Mouse (Mus musculus) hindbrain, postnatal 0 days (tissue): ENCODE data around the gene Dhrs1. TPM values are rescaled to one million over a fixed set of nuclear protein-coding genes. Genes with fewer than 3 reads are reported as not detected.

ENCODE experiments used
- ATAC-seq: fragments of 200-750 bp; cut with Nextera tagmentation; 2 replicates; pipeline ENCODE4 v1.8.0; 2017; ENCODE audit warnings: mild to moderate bottlenecking, moderate TSS enrichment, moderate library complexity
- DNase-seq: peaks from one replicate; pipeline ENCODE4 v3.0.0-alpha.2; 2015; ENCODE audit warnings: low spot score
- H3K27ac ChIP-seq: fragments of 300-500 bp; sonication (generic); 2 replicates; pipeline ENCODE4 v1.5.1; 2014; ENCODE audit warnings: mild to moderate bottlenecking
- H3K27me3 ChIP-seq: fragments of 300-500 bp; sonication (generic); 2 replicates; pipeline ENCODE4 v1.6.1; 2014; ENCODE audit warnings: low read length, mixed read lengths; ENCODE audit not compliant: insufficient read depth
- H3K36me3 ChIP-seq: fragments of 300-500 bp; sonication (generic); 2 replicates; pipeline ENCODE4 v1.6.1; 2014; ENCODE audit warnings: low read length, mixed read lengths; ENCODE audit not compliant: insufficient read depth
- H3K4me1 ChIP-seq: fragments of 300-500 bp; sonication (generic); 2 replicates; pipeline ENCODE4 v1.6.1; 2014; ENCODE audit warnings: antibody characterized with exemption, low read length, mixed read lengths; ENCODE audit not compliant: insufficient read depth
- H3K4me2 ChIP-seq: fragments of 300-500 bp; sonication (generic); 2 replicates; pipeline ENCODE4 v1.6.1; 2014; ENCODE audit warnings: low read depth, mild to moderate bottlenecking, low read length, moderate library complexity, mixed read lengths
- H3K4me3 ChIP-seq: fragments of 300-500 bp; sonication (generic); 2 replicates; pipeline ENCODE4 v1.5.1; 2014; ENCODE audit warnings: low read length
- H3K9ac ChIP-seq: fragments of 300-500 bp; sonication (generic); replicated peaks from 2 replicates; pipeline ENCODE4 v1.6.1; 2014; ENCODE audit warnings: mild to moderate bottlenecking, low read length, moderate library complexity, mixed read lengths
- H3K9me3 ChIP-seq: fragments of 300-500 bp; sonication (generic); 2 replicates; pipeline ENCODE4 v1.6.1; 2016; ENCODE audit warnings: low read length, mixed read lengths
- CTCF ChIP-seq: IDR thresholded peaks from 2 replicates; pipeline ENCODE4 v1.5.1; 2016; ENCODE audit warnings: antibody characterized with exemption, control low read depth, low read depth
- WGBS: fragments of 180-500 bp; shearing (Covaris S2); extraction: QIAGEN DNeasy Blood & Tissue Kit; methylation state at CpG from one replicate; pipeline ENCODE4 v1.1.7; 2014; 5-methylcytosine and 5-hydroxymethylcytosine counted together
- polyA plus RNA-seq: library from polyadenylated mRNA; unstranded; fragments of >200 nt; fragmentation: Nextera tagmentation; extraction: Ambion mirVana; gene quantifications from 2 replicates; pipeline ENCODE4 v1.2.1, GENCODE M21; 2015
- total RNA-seq: library from RNA; depleted of rRNA; stranded (reverse); fragments of >200 nt; gene quantifications from 2 replicates; pipeline ENCODE4 v1.2.3, GENCODE M21; 2014

The Dhrs1 gene
- total and polyA plus RNA-seq, 2 experiments from 2014 or later, result 69.2 to 88.3 TPM

GRCm38 (mm10) chr14:55778686-55779085 lies 33.2 kb upstream of the Dhrs1 start:
- Histone ChIP-seq H3K4me2 (no peak overlapping the region), H3K9ac (no peak overlapping the region), H3K27ac (no peak overlapping the region), H3K4me3 (no peak overlapping the region), H3K36me3 (no peaks in the 10 kb centered on the region), H3K27me3 (peaks cover 21% of the 10 kb centered on the region), H3K4me1 (peaks cover 9% of the 10 kb centered on the region; the same call in 1 of the 2 replicates), H3K9me3 (no peaks in the 10 kb centered on the region)
- ATAC-seq (no peak), DNase-seq (no peak)
- whole genome bisulfite sequencing, result 90% methylated on average over 15 of the region's 15 CpGs
- no peak for TF ChIP-seq CTCF

GRCm38 (mm10) chr14:55777806-55778205 lies 32.3 kb upstream of the Dhrs1 start:
- TF ChIP-seq CTCF, result no peak
- H3K36me3 ChIP-seq, result no peaks in the 10 kb centered on the region
- no peaks in the 10 kb centered on the region for H3K9me3 ChIP-seq
- H3K4me2 ChIP-seq, result no peak overlapping the region
- H3K27ac ChIP-seq, result no peak overlapping the region
- WGBS, result 89% methylated on average over 11 of the region's 11 CpGs
- ATAC-seq (no peak), DNase-seq (no peak)
- no peak overlapping the region for H3K9ac ChIP-seq
- H3K4me1 ChIP-seq, result 0 out of 2 replicates have a peak, but pooled peaks cover 2% of the 10 kb centered on the region
- H3K4me3 ChIP-seq, result no peak overlapping the region
- H3K27me3 ChIP-seq, result peaks cover 14% of the 10 kb centered on the region

- H3K36me3 ChIP-seq, result no peaks in the 10 kb centered on the region
- 44% methylated on average over 3 of the region's 3 CpGs for WGBS
- H3K9me3 ChIP-seq, result no peaks in the 10 kb centered on the region
- no peak for TF ChIP-seq CTCF
- no peaks in the 10 kb centered on the region for H3K4me1 ChIP-seq
- H3K4me2 ChIP-seq, result no peak overlapping the region
- DNase-seq (no peak), ATAC-seq (no peak)
- H3K27me3 ChIP-seq, result peaks cover 8% of the 10 kb centered on the region
- H3K4me3 ChIP-seq, result no peak overlapping the region
- no peak overlapping the region for H3K9ac ChIP-seq
- no peak overlapping the region for H3K27ac ChIP-seq
Measured at GRCm38 (mm10) chr14:55777176-55777575, 31.7 kb upstream of the Dhrs1 start.

- peaks cover 3% of the 10 kb centered on the region for H3K27me3 ChIP-seq
- ATAC-seq (no peak), DNase-seq (no peak)
Measured at GRCm38 (mm10) chr14:55776711-55777110, 31.2 kb upstream of the Dhrs1 start.

GRCm38 (mm10) chr14:55769087-55769703 lies 23.7 kb upstream of the Dhrs1 start:
- Histone ChIP-seq H3K36me3 (no peaks in the 10 kb centered on the region), H3K4me1 (peaks cover 3% of the 10 kb centered on the region; the same call in 1 of the 2 replicates), H3K4me3 (no peak overlapping the region), H3K4me2 (no peak overlapping the region), H3K9ac (no peak overlapping the region), H3K27ac (no peak overlapping the region), H3K27me3 (peaks cover 14% of the 10 kb centered on the region; the same call in 1 of the 2 replicates), H3K9me3 (no peaks in the 10 kb centered on the region)
- DNase-seq, result no peak
- no peak for ATAC-seq
- 79% methylated on average over 16 of the region's 16 CpGs for WGBS
- no peak for TF ChIP-seq CTCF

More at GRCm38 (mm10) chr14:55776711-55777110, 31.2 kb upstream of the Dhrs1 start:
- 76% methylated on average over 7 of the region's 7 CpGs for WGBS
- Histone ChIP-seq H3K4me1 (no peaks in the 10 kb centered on the region), H3K27ac (no peak overlapping the region), H3K36me3 (no peaks in the 10 kb centered on the region), H3K4me2 (no peak overlapping the region), H3K4me3 (no peak overlapping the region), H3K9me3 (no peaks in the 10 kb centered on the region), H3K9ac (no peak overlapping the region)
- no peak for TF ChIP-seq CTCF

- peaks cover 16% of the 10 kb centered on the region; the same call in 1 of the 2 replicates for H3K27me3 ChIP-seq
Measured at GRCm38 (mm10) chr14:55768555-55768954, 23.1 kb upstream of the Dhrs1 start.

More at GRCm38 (mm10) chr14:55768555-55768954, 23.1 kb upstream of the Dhrs1 start:
- 88% methylated on average over 6 of the region's 6 CpGs for WGBS
- H3K4me3 ChIP-seq, result no peak overlapping the region
- H3K4me1 ChIP-seq, result peaks cover 3% of the 10 kb centered on the region; the same call in 1 of the 2 replicates
- H3K9me3 ChIP-seq, result no peaks in the 10 kb centered on the region
- ATAC-seq (no peak), DNase-seq (no peak)
- no peak for TF ChIP-seq CTCF
- H3K36me3 ChIP-seq, result no peaks in the 10 kb centered on the region
- H3K27ac ChIP-seq, result no peak overlapping the region
- H3K4me2 ChIP-seq, result no peak overlapping the region; the same call in 1 of the 2 replicates
- no peak overlapping the region for H3K9ac ChIP-seq
